Mouse (Mus musculus) kidney, postnatal 25 days (tissue): ENCODE data around the gene Lrrc34.

Experiments used
- DNase-seq, 2 experiments: peaks; one replicate each; pipeline ENCODE4 v3.0.0; 2021; ENCODE audit warnings: mixed read lengths in 2 of 2

Lrrc34 gene

GRCm38 (mm10) chr3:30647440-30648090 lies at the start of gene Lrrc34:
Gene Lrrc34 (minus strand): TSS chr3:30647869.
- peak; percentile 67 to 76 for DNase-seq

GRCm38 (mm10) chr3:30696346-30696745 lies 48.7 kb upstream of the Lrrc34 start:
- DNase-seq, result peak; percentile 79 to 87

GRCm38 (mm10) chr3:30695661-30696060 lies 48.0 kb upstream of the Lrrc34 start:
- DNase-seq, result no peak

- no peak for DNase-seq
Observed at GRCm38 (mm10) chr3:30690976-30691375, 43.3 kb upstream of the Lrrc34 start.

- no peak for DNase-seq
Observed at GRCm38 (mm10) chr3:30687216-30687615, 39.5 kb upstream of the Lrrc34 start.

- no peak for DNase-seq
Observed at GRCm38 (mm10) chr3:30683190-30683589, 35.5 kb upstream of the Lrrc34 start.

- DNase-seq, result no peak
Observed at GRCm38 (mm10) chr3:30658486-30658885, 10.8 kb upstream of the Lrrc34 start.

GRCm38 (mm10) chr3:30655937-30656336 lies 8.3 kb upstream of the Lrrc34 start:
- no peak for DNase-seq

GRCm38 (mm10) chr3:30650062-30650841 lies 2.6 kb upstream of the Lrrc34 start:
- DNase-seq, result peak; percentile 58 to 72

- no peak for DNase-seq
Observed at GRCm38 (mm10) chr3:30648466-30648865, 797 bp upstream of the Lrrc34 start.

- DNase-seq, result no peak
Observed at GRCm38 (mm10) chr3:30646761-30647160, 908 bp downstream of the Lrrc34 start.

GRCm38 (mm10) chr3:30644207-30644606 lies 3.5 kb downstream of the Lrrc34 start, which contains the start of gene Lrriq4:
Gene Lrriq4 (plus strand): TSS chr3:30644507.
- DNase-seq, result no peak

- DNase-seq, result no peak
Observed at GRCm38 (mm10) chr3:30635629-30636028, 12.0 kb downstream of the Lrrc34 start.

GRCm38 (mm10) chr3:30633681-30634080 lies 14.0 kb downstream of the Lrrc34 start:
- DNase-seq, result no peak

- no peak for DNase-seq
Observed at GRCm38 (mm10) chr3:30620132-30620531, 27.5 kb downstream of the Lrrc34 start.

- DNase-seq, result no peak
Observed at GRCm38 (mm10) chr3:30610930-30611329, 36.7 kb downstream of the Lrrc34 start.

GRCm38 (mm10) chr3:30608999-30609398 lies 38.7 kb downstream of the Lrrc34 start:
- DNase-seq, result peak in 1 of 2 experiments; percentile 52

GRCm38 (mm10) chr3:30603256-30603655 lies 44.4 kb downstream of the Lrrc34 start:
- no peak for DNase-seq

GRCm38 (mm10) chr3:30602740-30603098 lies 45.0 kb downstream of the Lrrc34 start:
- DNase-seq, result peak; percentile 79 to 94

GRCm38 (mm10) chr3:30602065-30602739 lies 45.5 kb downstream of the Lrrc34 start, which contains the start of gene Mynn:
Gene Mynn (plus strand): TSS chr3:30602065.
- DNase-seq, result peak; percentile 97

GRCm38 (mm10) chr3:30601610-30602064 lies 46.0 kb downstream of the Lrrc34 start:
- DNase-seq, result no peak

- DNase-seq, result peak; percentile 90 to 96
Observed at GRCm38 (mm10) chr3:30601175-30601574, 46.5 kb downstream of the Lrrc34 start.

GRCm38 (mm10) chr3:30600717-30601116 lies 47.0 kb downstream of the Lrrc34 start:
- DNase-seq, result peak in 1 of 2 experiments; percentile 29
